ENCODE assay signal across 19 mouse cellular contexts in the genomic region with DNA sequence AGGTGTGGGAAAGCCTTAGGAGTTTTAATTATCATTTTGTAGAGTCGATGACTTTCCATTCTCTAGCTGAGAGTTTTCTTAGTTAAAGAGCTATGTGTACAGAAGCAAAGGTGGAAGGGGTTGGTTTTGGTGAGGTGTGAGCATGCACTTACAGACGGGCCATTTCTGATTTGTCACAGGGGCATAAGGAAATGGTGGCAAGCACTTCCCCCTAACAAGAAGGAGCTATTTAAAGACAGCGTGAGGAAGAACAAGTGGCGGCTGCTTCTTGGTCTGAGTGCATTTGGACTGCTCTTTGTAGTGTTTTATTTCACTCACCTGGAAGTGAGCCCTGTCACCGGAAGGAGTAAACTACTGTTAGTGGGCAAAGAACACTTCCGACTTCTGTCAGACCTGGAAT. TPM values are rescaled to one million over a fixed set of nuclear protein-coding genes. Genes with fewer than 3 reads are reported as not detected.
"Had no signal": no experiment of that assay in that cellular context is flagged by ENCODE, and none has a peak within 500 bp of the region (broad histone marks: within the 10 kb centered on the region; RNA-seq: fewer than 3 reads in every experiment).

No protein-coding gene starts in this region.

- H3K4me3 ChIP-seq: limb, embryonic 13.5 days; megakaryocyte, embryonic 14.5 days; neural tube, embryonic 13.5 days had no signal

- H3K9me3 ChIP-seq: limb, embryonic 13.5 days; megakaryocyte, embryonic 14.5 days; neural tube, embryonic 13.5 days had no signal

- H3K4me1 ChIP-seq: limb, embryonic 13.5 days had no signal

- H3K27ac ChIP-seq: limb, embryonic 13.5 days; neural tube, embryonic 13.5 days had no signal

- ATAC-seq: intestine, postnatal 0 days; midbrain, embryonic 16.5 days had no signal

- H3K27me3 ChIP-seq: limb, embryonic 13.5 days; megakaryocyte, embryonic 14.5 days; neural tube, embryonic 13.5 days had no signal

- H3K4me2 ChIP-seq: limb, embryonic 13.5 days; lung, embryonic 14.5 days; midbrain, embryonic 11.5 days; neural tube, embryonic 13.5 days had no signal

- DNase-seq: kidney, adult 8-10 months; kidney, postnatal 25 days; lung, embryonic 14.5 days; right cerebral cortex, adult 18-20 months; right cerebral cortex, postnatal 25 days; thymus, adult 18-20 months; thymus, postnatal 14 days had no signal

- H3K9ac ChIP-seq: limb, embryonic 13.5 days; lung, embryonic 14.5 days; neural tube, embryonic 13.5 days had no signal

RNA-seq across cellular contexts. Expression of gene 4921539E11Rik, which starts 30.8 kb away (rescaled TPM):
- total RNA-seq: layer of hippocampus, postnatal 25 days; left cerebral cortex, postnatal 36 days; liver, adult 2 months had no signal
- polyA plus RNA-seq: intestine, postnatal 0 days; kidney, embryonic 16.5 days; limb, embryonic 13.5 days; liver, adult 2 months; liver, embryonic 16.5 days; lung, embryonic 14.5 days; midbrain, embryonic 11.5 days; midbrain, embryonic 16.5 days; neural tube, embryonic 13.5 days; stomach, embryonic 14.5 days had no signal
